Mouse (Mus musculus): Measurements from ENCODE around the gene Kcnk4. TPM values are rescaled to one million over a fixed set of nuclear protein-coding genes. Genes with fewer than 3 reads are reported as not detected.

Gene Kcnk4
- polyA plus RNA-seq, 1 experiment from 2014 or later: 0.24 TPM

- no peak for DNase-seq (ENCODE audit: extremely low spot score, low spot score)
- H3K4me1 ChIP-seq: peaks cover 50% of the 10 kb centered on the region
- no peak overlapping the region for H3K27ac ChIP-seq
- 0 out of 2 replicates have a peak, but pooled peaks cover 3% of the 10 kb centered on the region for H3K9me3 ChIP-seq
- peaks cover 87% of the 10 kb centered on the region for H3K27me3 ChIP-seq (ENCODE audit: poor library complexity, severe bottlenecking)
- WGBS: 3% methylated on average over 40 of the region's 40 CpGs
- no peaks in the 10 kb centered on the region for H3K36me3 ChIP-seq (replicated peaks)
- peak overlapping the region; percentile 27; the same call in 1 of the 2 replicates for H3K4me3 ChIP-seq
Observed at GRCm38 (mm10) chr19:6925611-6926329, 8.5 kb downstream of the Kcnk4 start.

GRCm38 (mm10) chr19:6925307-6925573 lies 9.1 kb downstream of the Kcnk4 start, which contains the start of gene Catsperz:
Gene Catsperz (minus strand): TSS chr19:6925380.
- no peak within 1 kb of the TSS for H3K27ac ChIP-seq
- peaks cover 82% of the 10 kb centered on the region for H3K27me3 ChIP-seq (ENCODE audit: poor library complexity, severe bottlenecking)
- peak within 1 kb of the TSS; percentile 27 for H3K4me3 ChIP-seq
- H3K9me3 ChIP-seq: 0 out of 2 replicates have a peak, but pooled peaks cover 3% of the 10 kb centered on the region
- 7% methylated on average over 9 of the region's 9 CpGs for WGBS
- DNase-seq (ENCODE audit: extremely low spot score, low spot score): no peak
- H3K4me1 ChIP-seq: peaks cover 55% of the 10 kb centered on the region
- H3K36me3 ChIP-seq (replicated peaks): no peaks in the 10 kb centered on the region; the same call in 1 of the 2 replicates

GRCm38 (mm10) chr19:6924461-6925306 lies 9.6 kb downstream of the Kcnk4 start:
- DNase-seq (ENCODE audit: extremely low spot score, low spot score): peak; percentile 74
- WGBS: 3% methylated on average over 39 of the region's 39 CpGs
- peak overlapping the region; percentile 27 for H3K4me3 ChIP-seq

GRCm38 (mm10) chr19:6922901-6923735 lies 11.2 kb downstream of the Kcnk4 start:
- peak overlapping the region; percentile 81; the same call in 1 of the 2 replicates for H3K4me3 ChIP-seq
- peaks cover 61% of the 10 kb centered on the region for H3K27me3 ChIP-seq (ENCODE audit: poor library complexity, severe bottlenecking)
- H3K36me3 ChIP-seq (replicated peaks): peaks cover 2% of the 10 kb centered on the region; the same call in 1 of the 2 replicates

More at GRCm38 (mm10) chr19:6924461-6925306, 9.6 kb downstream of the Kcnk4 start:
- Histone ChIP-seq H3K4me1 (peaks cover 61% of the 10 kb centered on the region), H3K36me3 (replicated peaks) (no peaks in the 10 kb centered on the region; the same call in 1 of the 2 replicates), H3K27ac (no peak overlapping the region), H3K9me3 (0 out of 2 replicates have a peak, but pooled peaks cover 3% of the 10 kb centered on the region), H3K27me3 (ENCODE audit: poor library complexity, severe bottlenecking) (peaks cover 77% of the 10 kb centered on the region)

GRCm38 (mm10) chr19:6921647-6922567 lies 12.4 kb downstream of the Kcnk4 start, which contains the start of gene Esrra:
Gene Esrra (minus strand): TSS chr19:6921813.
- Histone ChIP-seq H3K27ac (peak within 1 kb of the TSS; percentile 94), H3K27me3 (ENCODE audit: poor library complexity, severe bottlenecking) (peaks cover 49% of the 10 kb centered on the region), H3K36me3 (replicated peaks) (peaks cover 3% of the 10 kb centered on the region; the same call in 1 of the 2 replicates), H3K4me3 (peak within 1 kb of the TSS; percentile 81), H3K4me1 (peaks cover 49% of the 10 kb centered on the region), H3K9me3 (0 out of 2 replicates have a peak, but pooled peaks cover 3% of the 10 kb centered on the region)
- 1% methylated on average over 66 of the region's 66 CpGs for WGBS
- peak; percentile 100 for DNase-seq (ENCODE audit: extremely low spot score, low spot score)

More at GRCm38 (mm10) chr19:6922901-6923735, 11.2 kb downstream of the Kcnk4 start:
- peaks cover 59% of the 10 kb centered on the region for H3K4me1 ChIP-seq
- 59% methylated on average over 6 of the region's 6 CpGs for WGBS
- no peak for DNase-seq (ENCODE audit: extremely low spot score, low spot score)
- 0 out of 2 replicates have a peak, but pooled peaks cover 3% of the 10 kb centered on the region for H3K9me3 ChIP-seq
- no peak overlapping the region for H3K27ac ChIP-seq

GRCm38 (mm10) chr19:6920741-6921636 lies 13.3 kb downstream of the Kcnk4 start:
- H3K27ac ChIP-seq: peak overlapping the region; percentile 94
- H3K27me3 ChIP-seq (ENCODE audit: poor library complexity, severe bottlenecking): peaks cover 40% of the 10 kb centered on the region
- peaks cover 43% of the 10 kb centered on the region for H3K4me1 ChIP-seq
- H3K36me3 ChIP-seq (replicated peaks): peaks cover 3% of the 10 kb centered on the region; the same call in 1 of the 2 replicates
- 2% methylated on average over 46 of the region's 48 CpGs for WGBS
- H3K9me3 ChIP-seq: 0 out of 2 replicates have a peak, but pooled peaks cover under 1% of the 10 kb centered on the region
- peak; percentile 56 for DNase-seq (ENCODE audit: extremely low spot score, low spot score)
- peak overlapping the region; percentile 81 for H3K4me3 ChIP-seq

- 46% methylated on average over 8 of the region's 8 CpGs for WGBS
- no peaks in the 10 kb centered on the region for H3K9me3 ChIP-seq
- H3K36me3 ChIP-seq (replicated peaks): peaks cover 3% of the 10 kb centered on the region; the same call in 1 of the 2 replicates
- peak; percentile 46 for DNase-seq (ENCODE audit: extremely low spot score, low spot score)
- H3K27ac ChIP-seq: peak overlapping the region; percentile 94
- peaks cover 34% of the 10 kb centered on the region for H3K4me1 ChIP-seq
- H3K4me3 ChIP-seq: peak overlapping the region; percentile 81
- H3K27me3 ChIP-seq (ENCODE audit: poor library complexity, severe bottlenecking): peaks cover 31% of the 10 kb centered on the region
Observed at GRCm38 (mm10) chr19:6919876-6920740, 14.2 kb downstream of the Kcnk4 start.

GRCm38 (mm10) chr19:6919431-6919830 lies 14.9 kb downstream of the Kcnk4 start:
- Histone ChIP-seq H3K27me3 (ENCODE audit: poor library complexity, severe bottlenecking) (peaks cover 24% of the 10 kb centered on the region), H3K4me1 (peaks cover 27% of the 10 kb centered on the region), H3K27ac (no peak overlapping the region), H3K36me3 (replicated peaks) (peaks cover 3% of the 10 kb centered on the region; the same call in 1 of the 2 replicates), H3K4me3 (no peak overlapping the region), H3K9me3 (no peaks in the 10 kb centered on the region)
- no peak for DNase-seq (ENCODE audit: extremely low spot score, low spot score)

GRCm38 (mm10) chr19:6918321-6918720 lies 16.0 kb downstream of the Kcnk4 start:
- Histone ChIP-seq H3K4me1 (peaks cover 27% of the 10 kb centered on the region), H3K27me3 (ENCODE audit: poor library complexity, severe bottlenecking) (peaks cover 13% of the 10 kb centered on the region), H3K27ac (no peak overlapping the region), H3K9me3 (no peaks in the 10 kb centered on the region), H3K36me3 (replicated peaks) (peaks cover 14% of the 10 kb centered on the region), H3K4me3 (no peak overlapping the region)
- no peak for DNase-seq (ENCODE audit: extremely low spot score, low spot score)
- 90% methylated on average over 4 of the region's 4 CpGs for WGBS

- peaks cover 22% of the 10 kb centered on the region for H3K4me1 ChIP-seq
- H3K9me3 ChIP-seq: no peaks in the 10 kb centered on the region
- no peak overlapping the region for H3K4me3 ChIP-seq
- H3K27ac ChIP-seq: no peak overlapping the region
- no peaks in the 10 kb centered on the region for H3K27me3 ChIP-seq (ENCODE audit: poor library complexity, severe bottlenecking)
- no peak for DNase-seq (ENCODE audit: extremely low spot score, low spot score)
- 91% methylated on average over 4 of the region's 4 CpGs for WGBS
- peaks cover 32% of the 10 kb centered on the region for H3K36me3 ChIP-seq (replicated peaks)
Observed at GRCm38 (mm10) chr19:6916496-6916895, 17.8 kb downstream of the Kcnk4 start.

All from forebrain, embryonic 10.5 days (tissue).